Mouse (Mus musculus) CH12.LX (cell line): ENCODE measurements around the gene Txlnb.

Experiments used
- CTCF ChIP-seq, 2 experiments: IDR thresholded peaks in 1 of 2; conservative IDR thresholded peaks in 1 of 2; 2 replicates each; pipeline ENCODE4 v1.5.1; 2011 to 2012; ENCODE audit warnings: low read depth in 2 of 2, low read length in 2 of 2, improper control_type of control experiment in 1 of 2, inconsistent platforms in 1 of 2, mild to moderate bottlenecking in 1 of 2, moderate library complexity in 1 of 2
- ELF1 ChIP-seq: IDR thresholded peaks from 2 replicates; pipeline ENCODE4 v1.6.1; 2014; ENCODE audit warnings: low read depth, mild to moderate bottlenecking, inconsistent platforms, low read length, improper control_type of control experiment
- ETS1 ChIP-seq: conservative IDR thresholded peaks from 2 replicates; pipeline ENCODE4 v1.6.1; 2012; ENCODE audit warnings: low read depth, mild to moderate bottlenecking, inconsistent platforms, low read length, improper control_type of control experiment, moderate library complexity
- GABPA ChIP-seq: IDR thresholded peaks from 2 replicates; pipeline ENCODE4 v1.6.1; 2012; ENCODE audit warnings: low read depth, low read length, improper control_type of control experiment, inconsistent platforms; ENCODE audit not compliant: insufficient replicate concordance
- JUND ChIP-seq: conservative IDR thresholded peaks from 2 replicates; pipeline ENCODE4 v1.6.1; 2011; ENCODE audit warnings: low read depth, low read length, improper control_type of control experiment
- KAT2A ChIP-seq: IDR thresholded peaks from 2 replicates; pipeline ENCODE4 v1.6.1; 2012; ENCODE audit warnings: low read length, improper control_type of control experiment, inconsistent platforms; ENCODE audit not compliant: insufficient replicate concordance
- MYC ChIP-seq: IDR thresholded peaks from 2 replicates; pipeline ENCODE4 v1.6.1; 2011; ENCODE audit warnings: low read depth, mild to moderate bottlenecking, improper control_type of control experiment, low read length
- POLR2A ChIP-seq: IDR thresholded peaks from 2 replicates; pipeline ENCODE4 v1.6.1; 2011; ENCODE audit warnings: low read depth, mild to moderate bottlenecking, improper control_type of control experiment, low read length
- RAD21 ChIP-seq: IDR thresholded peaks from 2 replicates; pipeline ENCODE4 v1.6.1; 2011; ENCODE audit warnings: low read depth, mild to moderate bottlenecking, low read length, improper control_type of control experiment, moderate library complexity
- SMC3 ChIP-seq: IDR thresholded peaks from 2 replicates; pipeline ENCODE4 v1.6.1; 2011; ENCODE audit warnings: low read depth, low read length, improper control_type of control experiment
- UBTF ChIP-seq: IDR thresholded peaks from 2 replicates; pipeline ENCODE4 v1.6.1; 2012; ENCODE audit warnings: low read depth, mild to moderate bottlenecking, inconsistent platforms, low read length, improper control_type of control experiment, moderate library complexity
- USF1 ChIP-seq: IDR thresholded peaks from 2 replicates; pipeline ENCODE4 v1.6.1; 2014; ENCODE audit warnings: low read depth, mild to moderate bottlenecking, inconsistent platforms, low read length, improper control_type of control experiment
- USF2 ChIP-seq: conservative IDR thresholded peaks from 2 replicates; pipeline ENCODE4 v1.6.1; 2011; ENCODE audit warnings: low read depth, low read length, improper control_type of control experiment
- ZKSCAN1 ChIP-seq: IDR thresholded peaks from 2 replicates; pipeline ENCODE4 v1.6.1; 2012; ENCODE audit warnings: low read depth, inconsistent platforms, low read length, improper control_type of control experiment, borderline replicate concordance

DNA sequence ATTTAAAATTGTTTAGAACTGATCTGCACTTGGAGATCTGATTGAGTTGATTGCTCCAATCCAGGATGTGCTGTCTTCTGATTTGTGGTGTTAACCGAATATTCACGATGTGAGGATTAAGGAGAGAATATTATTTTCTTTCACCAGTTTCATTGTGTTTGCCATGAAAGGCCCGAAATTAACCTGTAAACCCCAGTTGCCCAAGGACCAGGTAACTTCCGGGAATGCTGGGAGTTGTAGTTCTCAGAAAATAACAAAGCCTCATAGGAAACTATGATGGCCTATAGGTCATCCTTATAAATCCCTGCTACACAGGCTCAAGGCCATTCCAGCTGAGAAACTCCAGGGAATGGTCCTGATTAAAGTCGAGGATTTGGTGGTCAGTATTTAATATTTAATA, 1.6 kb upstream of the Txlnb start:
- TF ChIP-seq POLR2A (no peak), CTCF (conservative IDR thresholded peaks at IDR 0.05 in 1 of 2, IDR thresholded peaks at IDR 0.05 in 1 of 2; ENCODE audit: low read depth in 2 of 2, low read length in 2 of 2) (no peak), MYC (no peak), ETS1 (no peak), RAD21 (no peak), KAT2A (no peak), GABPA (no peak), USF2 (no peak), JUND (no peak), ELF1 (no peak), UBTF (no peak), ZKSCAN1 (no peak), SMC3 (no peak), USF1 (no peak)
